Mouse (Mus musculus) retina, postnatal 7 days (tissue): Measurements from ENCODE around the gene Sugp2.

ENCODE experiments used
- DNase-seq: peaks from one replicate; pipeline ENCODE4 v3.0.0-alpha.2; 2012; ENCODE audit warnings: low read depth, low spot score

The Sugp2 gene

DNA sequence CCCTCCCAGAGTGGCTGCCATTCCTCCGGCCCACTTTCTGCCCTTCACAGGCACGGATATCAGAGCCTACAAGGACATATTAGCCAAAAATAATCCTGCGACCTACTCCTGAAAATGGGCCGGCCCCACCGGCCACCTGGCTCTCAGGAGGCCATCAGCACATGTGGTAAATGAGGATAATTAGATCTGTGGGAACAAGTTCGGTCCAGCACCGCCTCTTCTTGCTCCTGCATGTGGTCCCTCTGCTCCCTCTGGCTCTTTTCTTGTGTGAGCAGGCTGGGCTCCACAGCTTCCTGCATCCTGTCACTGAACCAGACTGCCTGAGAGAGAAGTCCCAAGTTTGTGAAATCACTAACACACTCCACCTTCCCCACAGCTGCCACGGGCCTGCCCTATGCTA, 45.2 kb downstream of the Sugp2 start:
- no peak for DNase-seq

- no peak for DNase-seq
These were observed 47.0 kb downstream of the Sugp2 start for GRCm38 (mm10) chr8:70281001-70281400.

DNA sequence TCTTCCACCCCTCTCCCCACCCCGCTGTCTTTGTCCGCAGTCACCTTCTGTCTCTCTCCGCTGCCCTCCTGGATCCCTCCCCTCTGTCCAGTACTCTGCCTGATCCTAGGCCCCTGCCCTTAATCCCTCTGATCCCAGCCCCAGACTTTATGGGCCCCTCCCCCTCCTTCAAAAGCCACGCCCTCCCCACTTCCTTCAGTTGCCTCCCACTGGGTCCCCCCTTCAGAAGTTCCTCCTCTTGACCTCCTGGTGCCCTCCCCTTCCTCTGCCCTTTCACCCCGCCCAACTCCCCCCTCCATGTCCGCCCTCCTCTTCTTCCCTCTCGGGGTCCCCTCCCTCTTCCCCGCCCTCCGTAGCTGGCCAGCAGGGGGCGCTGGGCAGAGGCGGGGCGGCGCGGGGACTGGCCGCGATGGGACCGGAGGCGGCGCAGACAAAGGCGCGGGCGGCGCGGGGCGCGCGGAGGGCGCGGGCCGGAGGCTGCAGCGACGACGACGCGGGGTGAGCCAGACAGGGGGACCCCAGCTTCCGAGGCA, 48.6 kb downstream of the Sugp2 start, which contains the start of gene Homer3:
TSS of gene Homer3 (plus strand) at position 225 of the 533 bp plus-strand sequence.
- peak; percentile 94 for DNase-seq

DNA sequence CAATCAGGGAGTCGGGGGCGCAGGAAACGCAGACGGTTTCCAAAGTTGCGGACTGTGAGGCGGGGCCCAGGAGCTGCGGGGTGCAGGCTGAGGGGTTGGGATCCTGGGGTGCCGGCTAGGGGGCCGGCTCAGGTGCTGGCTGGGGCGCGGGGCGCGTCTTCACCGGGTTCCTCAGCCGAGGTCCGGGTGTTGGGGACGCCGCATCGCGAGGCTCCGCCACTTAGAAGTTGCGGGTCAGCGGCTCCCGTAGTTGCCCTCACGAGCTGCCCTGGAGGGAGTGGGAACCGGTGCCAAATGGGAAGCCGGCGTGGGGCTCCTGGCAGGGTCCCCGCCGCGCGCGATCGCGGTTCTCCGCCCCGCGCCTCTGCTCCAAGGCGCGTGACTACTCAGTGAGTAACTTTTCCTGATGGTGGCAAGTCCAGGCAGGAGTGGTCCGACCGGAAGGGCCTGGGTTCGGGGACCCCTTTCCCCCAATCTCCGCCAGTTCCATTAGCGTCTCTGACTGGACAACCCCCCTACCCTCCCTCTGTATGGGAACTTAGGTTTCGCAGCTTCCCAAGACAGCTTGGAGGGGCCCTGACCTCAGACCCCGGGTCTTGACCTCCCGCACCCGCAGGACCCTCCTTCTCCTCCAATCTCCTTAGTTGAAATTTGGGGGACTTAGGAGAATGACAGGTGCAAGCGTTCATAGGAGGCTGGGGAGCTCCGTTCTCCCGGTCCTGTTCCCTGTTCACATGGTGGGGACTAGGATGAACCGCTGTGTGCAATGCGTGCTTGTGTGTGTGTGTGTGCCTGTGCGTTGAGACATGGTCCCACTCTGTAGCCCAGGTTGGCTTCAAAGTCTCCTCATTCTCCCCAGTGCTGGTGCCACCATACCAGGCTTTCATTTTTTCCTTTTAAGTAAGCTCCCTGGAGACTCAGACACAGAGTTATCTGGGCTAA, 49.4 kb downstream of the Sugp2 start:
- DNase-seq = no peak

GRCm38 (mm10) chr8:70284421-70284820, 50.4 kb downstream of the Sugp2 start:
- no peak for DNase-seq

DNA sequence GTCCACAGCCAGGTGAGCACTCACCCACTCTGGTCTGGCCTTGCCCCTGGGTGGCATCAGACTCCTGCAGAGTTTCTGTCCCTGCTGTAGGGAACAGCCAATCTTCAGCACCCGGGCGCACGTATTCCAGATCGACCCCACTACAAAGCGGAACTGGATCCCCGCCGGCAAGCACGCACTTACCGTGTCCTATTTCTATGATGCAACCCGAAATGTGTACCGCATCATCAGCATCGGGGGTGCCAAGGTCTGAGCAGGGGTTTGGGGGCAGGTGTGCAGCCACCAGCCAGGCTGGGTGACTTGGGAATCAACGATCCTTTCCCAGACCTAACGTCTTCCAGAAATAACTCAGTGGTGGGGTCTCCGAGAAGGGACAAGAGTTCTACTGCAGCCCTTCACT, 51.3 kb downstream of the Sugp2 start:
- no peak for DNase-seq

- no peak for DNase-seq
These were observed 52.7 kb downstream of the Sugp2 start for GRCm38 (mm10) chr8:70286737-70287136.

DNA sequence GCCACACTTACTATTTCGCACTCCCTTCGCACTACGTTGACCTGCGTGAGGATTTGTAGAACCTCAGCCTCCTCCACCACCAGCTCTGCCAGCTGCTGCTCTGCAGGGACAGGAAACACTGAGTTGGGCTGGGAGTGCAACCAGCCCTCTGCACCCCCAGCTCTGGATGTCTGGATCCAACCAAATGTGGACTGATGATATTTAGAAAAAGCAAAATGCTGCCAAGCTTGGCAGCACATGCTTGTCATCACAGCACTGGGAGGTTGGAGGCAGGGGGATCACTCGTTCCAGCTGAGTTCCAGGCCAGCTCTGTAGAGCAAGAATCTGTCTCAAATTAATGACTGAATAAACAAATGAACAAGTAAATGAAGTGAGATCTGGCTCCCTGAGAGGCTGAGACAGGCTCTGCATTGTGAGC, 60.0 kb downstream of the Sugp2 start:
- DNase-seq = no peak

DNA sequence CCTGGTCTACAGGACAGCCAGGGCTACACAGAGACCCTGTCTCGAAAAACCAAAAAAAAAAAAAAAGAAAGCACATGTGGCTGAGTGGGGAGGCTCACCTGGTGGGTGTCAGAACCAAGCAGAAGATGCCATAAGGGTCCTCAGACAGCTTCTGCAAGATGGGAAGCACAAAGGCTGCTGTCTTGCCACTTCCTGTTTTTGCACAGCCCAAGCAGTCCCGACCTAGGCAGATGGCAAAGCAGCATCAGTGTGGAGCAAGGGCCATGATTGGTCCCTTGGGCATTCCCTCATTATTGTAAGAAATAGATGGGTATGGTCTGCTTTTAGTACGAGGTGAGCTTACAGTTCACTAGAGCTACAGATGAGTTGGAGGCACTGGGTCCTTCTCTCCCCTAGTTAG, 66.9 kb downstream of the Sugp2 start:
- no peak for DNase-seq

DNA sequence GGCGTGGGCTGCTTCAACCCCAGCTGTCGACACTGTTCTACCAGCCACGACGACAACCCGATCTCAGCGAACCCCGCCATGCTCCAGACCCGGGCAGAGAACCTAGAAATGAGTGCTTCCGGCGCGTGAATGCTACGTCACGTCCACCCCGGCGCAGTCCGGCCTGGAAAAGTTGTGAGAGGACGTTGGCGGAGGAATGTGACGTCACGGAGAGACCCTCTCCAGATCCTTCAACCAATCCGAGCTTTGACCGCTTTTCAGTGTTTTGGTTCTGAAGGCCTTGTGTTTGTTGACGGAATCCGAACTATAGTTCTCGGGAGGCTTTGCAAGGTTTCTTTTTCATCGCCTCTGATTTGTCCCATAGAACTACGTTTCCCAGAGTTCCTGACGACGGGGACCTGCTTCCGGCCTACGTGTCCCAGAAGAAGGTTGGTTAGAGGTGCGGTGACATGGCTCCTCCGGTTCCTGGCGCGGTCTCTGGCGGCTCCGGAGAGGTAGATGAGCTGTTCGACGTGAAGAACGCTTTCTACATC, 68.4 kb downstream of the Sugp2 start, which contains the start of the genes Ddx49 and Cope:
TSS of gene Ddx49 (minus strand) at position 132 of the 533 bp plus-strand sequence.
TSS of gene Cope (plus strand) at position 161 of the 533 bp plus-strand sequence.
- DNase-seq = peak; percentile 87

DNA sequence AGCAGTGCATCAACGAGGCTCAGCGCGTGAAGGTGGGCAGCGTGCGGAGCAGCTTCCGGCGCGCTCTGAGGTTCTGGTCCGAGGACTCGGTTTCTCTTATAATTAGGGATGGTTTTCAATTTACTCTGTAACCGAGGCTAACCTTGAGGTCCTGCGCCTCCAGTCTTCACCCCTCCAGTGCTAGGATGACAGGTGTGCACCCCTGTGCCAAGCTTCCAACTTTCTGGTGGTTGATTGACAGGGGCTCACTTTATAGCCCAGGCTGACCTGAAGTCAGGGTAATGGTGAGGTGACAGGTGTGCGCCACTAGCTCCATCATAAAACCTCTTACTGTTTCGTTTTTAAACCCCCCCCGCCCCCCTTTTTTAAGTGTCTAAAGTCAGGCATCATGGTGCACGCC, 68.9 kb downstream of the Sugp2 start:
- no peak for DNase-seq

DNA sequence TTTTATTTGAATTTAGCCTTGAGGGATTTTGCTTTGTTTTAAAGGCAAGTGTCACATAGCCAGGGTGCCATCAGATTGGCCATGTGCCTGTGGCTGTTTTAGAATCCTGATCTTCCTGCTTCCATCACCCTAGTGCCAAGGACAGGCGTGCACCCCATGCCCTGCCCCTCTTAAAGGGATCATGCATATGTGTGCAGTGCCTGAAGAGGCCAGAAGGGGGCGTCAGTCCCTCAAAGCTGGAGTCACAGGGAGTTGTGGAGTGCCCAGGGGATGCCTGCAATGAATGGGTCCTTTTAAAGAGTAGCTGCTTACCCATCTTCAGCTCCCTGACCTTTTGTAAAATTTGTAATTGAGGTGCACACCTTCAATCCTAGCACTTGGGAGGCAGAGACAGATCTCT, 75.3 kb downstream of the Sugp2 start:
- no peak for DNase-seq

- no peak for DNase-seq
These were observed 79.4 kb downstream of the Sugp2 start for GRCm38 (mm10) chr8:70313399-70313798.

DNA sequence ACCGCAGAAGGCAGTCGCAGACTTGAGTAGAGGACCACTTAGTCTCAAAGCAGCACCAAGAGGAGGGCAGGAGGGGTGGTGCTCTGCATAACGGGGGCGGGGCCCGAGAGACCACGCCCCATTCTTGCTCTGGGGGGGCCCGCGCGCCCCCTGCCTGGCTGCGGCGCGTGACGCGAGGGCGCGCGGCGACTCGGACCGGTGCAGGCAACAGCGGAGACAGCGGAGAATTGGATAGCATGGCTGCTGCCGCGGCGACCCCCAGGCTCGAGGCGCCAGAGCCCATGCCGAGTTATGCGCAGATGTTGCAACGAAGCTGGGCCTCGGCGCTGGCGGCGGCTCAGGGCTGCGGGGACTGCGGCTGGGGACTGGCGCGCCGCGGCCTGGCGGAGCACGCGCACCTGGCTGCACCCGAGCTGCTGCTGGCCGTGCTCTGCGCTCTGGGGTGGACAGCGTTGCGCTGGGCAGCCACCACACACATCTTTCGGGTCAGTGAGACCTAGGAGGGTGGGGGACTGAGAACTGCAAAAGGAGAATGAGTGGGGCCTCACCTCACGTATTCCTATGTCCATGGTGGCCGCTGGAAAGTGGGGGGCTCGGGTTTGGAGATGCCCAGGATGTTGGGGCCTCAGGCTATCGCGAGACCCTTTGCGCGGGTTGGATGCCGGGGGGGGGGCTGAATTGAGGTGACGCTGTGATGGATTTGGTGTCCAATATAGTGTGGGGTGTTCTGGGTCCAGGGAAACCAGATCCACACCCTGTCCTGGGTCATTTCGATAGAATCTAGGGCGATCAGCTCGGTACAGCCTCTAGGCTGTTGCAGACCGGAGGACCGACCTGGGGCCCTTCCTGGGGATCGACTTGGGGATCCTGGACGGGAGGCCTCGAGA, 81.8 kb downstream of the Sugp2 start, which contains the start of gene Cers1:
TSS of gene Cers1 (plus strand) at position 152 of the 887 bp plus-strand sequence.
- DNase-seq = no peak

DNA sequence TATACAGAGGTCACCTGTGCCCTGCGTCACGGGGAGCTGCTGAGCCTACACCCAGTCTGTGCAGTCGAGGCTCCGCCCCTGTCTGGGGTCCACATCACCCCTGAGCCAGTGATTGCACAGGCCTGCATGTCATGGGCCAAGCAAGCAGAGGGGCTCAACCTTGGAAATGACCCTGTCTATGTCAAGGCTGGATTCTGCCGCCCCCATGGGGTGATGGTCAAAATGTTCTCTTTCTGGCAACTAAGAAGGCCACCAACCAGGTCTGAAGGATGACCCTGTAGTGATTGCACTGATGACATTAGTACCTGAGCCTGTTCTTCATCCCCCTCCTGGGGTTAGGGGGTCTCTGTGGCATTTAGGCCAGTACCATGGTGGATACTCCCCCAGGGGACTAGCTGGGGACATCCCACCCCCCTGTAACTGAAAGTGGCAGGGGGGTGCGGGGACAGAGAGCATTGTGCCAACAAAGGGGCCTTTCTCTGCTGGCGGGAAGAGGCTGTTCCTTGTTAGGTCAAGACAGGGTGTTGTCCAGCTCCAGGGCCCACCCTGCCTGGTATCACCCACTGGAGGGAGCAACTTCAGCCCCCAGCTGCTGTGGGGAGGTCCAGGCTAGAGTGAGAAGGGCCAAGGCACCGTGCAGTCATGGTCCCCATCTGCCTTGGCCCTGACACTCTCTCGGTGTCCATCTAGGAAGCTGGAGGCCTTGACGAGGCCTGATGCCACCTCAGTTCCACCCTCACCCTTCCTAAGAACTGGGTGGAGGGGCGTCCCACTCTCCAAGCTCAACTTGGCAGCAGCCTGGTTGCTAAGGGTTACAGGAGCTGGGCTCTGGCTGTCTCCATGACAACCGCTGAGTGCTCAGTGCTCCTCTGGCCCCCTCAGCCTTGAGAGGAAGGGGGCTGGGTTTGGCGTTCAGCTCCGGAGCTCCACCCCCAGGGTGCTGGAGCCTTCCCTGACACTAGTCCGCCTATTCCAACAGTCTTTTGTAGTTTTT, 82.8 kb downstream of the Sugp2 start:
- DNase-seq = no peak

- no peak for DNase-seq
These were observed 83.8 kb downstream of the Sugp2 start for GRCm38 (mm10) chr8:70317872-70318271.

DNA sequence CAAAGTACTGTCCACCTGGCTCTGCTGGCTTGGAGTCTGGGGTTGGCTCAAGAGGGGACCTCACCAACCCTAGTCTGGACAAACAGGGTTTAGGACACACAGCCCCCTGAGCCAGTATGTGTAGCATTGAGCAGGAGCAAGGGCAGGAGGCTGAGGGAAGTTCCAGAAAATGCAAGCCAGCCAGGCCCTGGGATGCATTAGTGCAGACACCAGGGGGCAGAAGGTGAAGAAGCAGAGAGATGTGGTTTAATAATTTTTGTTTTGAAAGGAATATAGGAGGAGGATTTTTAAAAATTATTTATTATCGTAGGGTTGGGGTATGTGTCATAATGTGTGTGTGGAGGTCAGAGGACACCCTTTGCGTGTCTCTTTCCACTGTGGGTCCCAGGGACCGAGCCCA, 89.7 kb downstream of the Sugp2 start:
- DNase-seq = no peak

- no peak for DNase-seq
These were observed 93.5 kb downstream of the Sugp2 start for GRCm38 (mm10) chr8:70327512-70327911.

DNA sequence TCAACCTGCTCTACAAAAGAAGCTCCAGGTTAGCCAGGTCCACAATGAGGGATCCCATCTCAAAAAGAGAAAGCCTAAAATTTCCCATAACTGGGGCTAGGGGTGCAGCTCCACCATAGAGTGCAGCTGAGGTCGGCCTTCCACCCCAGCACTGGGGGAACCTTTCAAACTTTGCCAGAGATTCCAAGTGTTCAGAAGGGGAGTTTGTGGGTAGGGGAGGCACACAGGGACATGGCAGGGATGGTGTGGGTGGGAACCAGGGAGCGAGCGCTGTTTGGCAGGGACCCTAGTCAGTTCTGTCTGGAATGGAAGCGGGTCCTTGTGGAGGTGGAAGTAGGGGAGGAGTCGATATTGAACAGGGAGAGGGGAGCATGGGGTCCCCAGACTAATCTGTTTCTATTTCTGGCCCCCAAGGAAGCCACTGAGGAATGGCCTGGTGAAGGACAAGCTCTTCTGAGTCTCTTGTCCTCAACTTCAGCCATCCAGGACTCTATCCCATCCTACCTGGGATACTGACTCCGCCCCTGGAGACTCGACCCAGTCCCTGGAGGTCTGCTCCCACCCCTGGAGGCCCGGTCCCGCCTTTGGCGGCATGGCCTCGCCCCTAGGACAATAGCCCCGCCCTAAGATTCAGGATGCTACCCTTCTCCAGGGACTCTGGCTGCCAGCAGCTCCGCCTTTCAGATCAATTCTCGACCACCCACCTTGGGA, 95.3 kb downstream of the Sugp2 start, which contains the start of gene Gdf1:
TSS of gene Gdf1 (plus strand) at position 694 of the 711 bp plus-strand sequence.
- DNase-seq = no peak
